Mouse (Mus musculus): ENCODE data around the gene Tex35. TPM values are rescaled to one million over a fixed set of nuclear protein-coding genes. Genes with fewer than 3 reads are reported as not detected.

The Tex35 gene
- polyA plus RNA-seq, 1 experiment from 2014 or later: not detected

DNA sequence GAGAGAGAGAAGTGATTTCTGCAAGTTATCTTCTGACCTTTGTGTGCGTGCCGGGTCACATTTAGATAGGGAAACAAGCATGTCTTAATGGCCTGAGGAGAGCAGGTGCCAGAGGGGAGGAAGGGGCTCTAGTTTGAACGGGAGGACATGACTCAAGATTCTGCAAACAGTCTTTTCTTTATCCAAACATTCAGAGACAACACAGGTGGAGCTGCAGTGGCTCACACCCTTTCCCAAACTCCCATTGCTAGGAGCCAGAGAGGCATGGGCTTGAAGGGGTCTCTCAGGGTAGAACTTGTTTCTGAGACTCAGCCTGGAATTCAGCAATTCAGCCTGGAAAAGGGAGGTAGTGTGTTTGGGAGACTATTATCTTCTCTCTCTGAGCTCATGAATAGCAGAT, 15.4 kb upstream of the Tex35 start:
- DNase-seq (ENCODE audit: low spot score) (no peak), ATAC-seq (replicated peaks; ENCODE audit: low FRiP score) (no peak)
- Histone ChIP-seq H3K4me1 (replicated peaks; ENCODE audit: control insufficient read depth, insufficient read depth, low read length) (no peaks in the 10 kb centered on the region), H3K9me3 (ENCODE audit: control insufficient read depth, low read length) (no peaks in the 10 kb centered on the region), H3K4me3 (ENCODE audit: low read depth, low read length) (no peak overlapping the region), H3K9ac (ENCODE audit: low read depth, low read length) (no peak overlapping the region), H3K27me3 (replicated peaks; ENCODE audit: control insufficient read depth, insufficient read depth, low read length) (no peaks in the 10 kb centered on the region), H3K4me2 (no peak overlapping the region), H3K27ac (ENCODE audit: low read depth, low read length) (no peak overlapping the region), H3K36me3 (ENCODE audit: control insufficient read depth, insufficient read depth, low read length) (no peaks in the 10 kb centered on the region)
- WGBS: 75% methylated on average over 3 of the region's 3 CpGs

DNA sequence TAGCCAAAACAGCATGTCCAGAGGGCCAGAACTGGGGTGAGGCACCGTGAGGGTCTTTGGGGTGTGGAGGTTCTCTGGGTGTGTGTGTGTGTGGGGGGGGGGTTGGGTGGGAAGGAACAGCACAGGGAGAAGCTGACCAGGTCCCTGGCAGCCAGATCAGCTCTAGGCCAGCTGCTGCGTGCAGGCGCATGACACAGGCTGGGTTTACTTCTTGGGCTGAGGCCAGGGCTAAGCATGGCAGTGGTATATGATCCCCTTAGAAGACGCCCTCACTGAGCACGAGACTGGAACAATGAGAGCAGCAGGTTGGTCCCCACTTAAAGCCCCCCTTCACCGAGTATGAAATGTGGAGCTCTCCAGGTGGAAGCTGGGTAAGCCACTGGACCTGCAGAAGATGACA, 10.7 kb upstream of the Tex35 start:
- H3K36me3 ChIP-seq (ENCODE audit: control insufficient read depth, insufficient read depth, low read length): no peaks in the 10 kb centered on the region
- H3K4me3 ChIP-seq (ENCODE audit: low read depth, low read length): no peak overlapping the region
- DNase-seq (ENCODE audit: low spot score) (no peak), ATAC-seq (replicated peaks; ENCODE audit: low FRiP score) (no peak)
- H3K4me1 ChIP-seq (replicated peaks; ENCODE audit: control insufficient read depth, insufficient read depth, low read length): no peaks in the 10 kb centered on the region
- no peaks in the 10 kb centered on the region for H3K9me3 ChIP-seq (ENCODE audit: control insufficient read depth, low read length)
- H3K9ac ChIP-seq (ENCODE audit: low read depth, low read length): no peak overlapping the region
- H3K4me2 ChIP-seq: no peak overlapping the region
- WGBS: 81% methylated on average over 6 of the region's 6 CpGs
- H3K27me3 ChIP-seq (replicated peaks; ENCODE audit: control insufficient read depth, insufficient read depth, low read length): no peaks in the 10 kb centered on the region
- H3K27ac ChIP-seq (ENCODE audit: low read depth, low read length): no peak overlapping the region

DNA sequence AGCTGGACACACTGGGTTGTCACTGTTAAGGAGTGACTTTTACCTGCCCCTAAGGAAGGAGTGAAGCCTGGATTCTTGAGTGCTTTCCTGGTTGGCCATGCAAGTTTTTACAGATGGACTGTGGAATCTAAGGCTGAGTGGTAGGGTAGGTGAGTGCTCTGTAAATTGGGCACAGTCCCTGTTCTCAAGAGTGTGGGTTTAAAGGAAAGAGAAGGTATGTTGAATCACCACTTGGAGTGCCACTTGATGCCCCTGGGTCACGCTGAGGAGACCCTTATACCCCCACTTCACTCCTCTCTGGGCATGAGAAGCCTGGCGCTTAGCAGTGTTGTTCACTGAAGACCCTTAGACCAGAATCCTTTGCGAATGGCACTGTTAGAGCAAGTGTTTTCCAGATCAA, 9.0 kb upstream of the Tex35 start:
- WGBS: 76% methylated on average over 3 of the region's 3 CpGs
- H3K4me1 ChIP-seq (replicated peaks; ENCODE audit: control insufficient read depth, insufficient read depth, low read length): no peaks in the 10 kb centered on the region
- no peak overlapping the region for H3K27ac ChIP-seq (ENCODE audit: low read depth, low read length)
- no peak overlapping the region for H3K4me2 ChIP-seq
- DNase-seq (ENCODE audit: low spot score) (no peak), ATAC-seq (replicated peaks; ENCODE audit: low FRiP score) (no peak)
- no peaks in the 10 kb centered on the region for H3K27me3 ChIP-seq (replicated peaks; ENCODE audit: control insufficient read depth, insufficient read depth, low read length)
- no peak overlapping the region for H3K4me3 ChIP-seq (ENCODE audit: low read depth, low read length)
- no peak overlapping the region for H3K9ac ChIP-seq (ENCODE audit: low read depth, low read length)
- H3K9me3 ChIP-seq (ENCODE audit: control insufficient read depth, low read length): no peaks in the 10 kb centered on the region
- H3K36me3 ChIP-seq (ENCODE audit: control insufficient read depth, insufficient read depth, low read length): no peaks in the 10 kb centered on the region

DNA sequence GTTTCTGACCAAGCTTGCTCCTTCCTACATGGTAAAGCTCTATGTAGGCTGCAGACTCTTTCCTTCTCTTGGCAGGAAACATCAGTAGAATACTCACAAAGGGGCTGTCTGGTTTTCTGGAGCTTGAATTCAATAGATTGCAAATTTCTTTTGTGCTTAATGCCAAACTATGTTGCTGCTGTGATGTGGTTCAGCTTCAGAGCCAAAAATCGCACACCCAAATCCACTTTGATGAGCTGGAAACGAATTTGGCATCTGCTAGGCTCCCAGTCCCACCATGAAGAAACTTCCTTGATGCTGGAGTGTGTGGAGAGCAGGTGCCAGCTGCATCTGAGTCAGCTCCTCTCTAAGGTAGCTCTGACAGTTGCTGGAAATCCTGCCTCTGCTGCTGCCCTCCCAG, 6.0 kb upstream of the Tex35 start:
- H3K9me3 ChIP-seq (ENCODE audit: control insufficient read depth, low read length): no peaks in the 10 kb centered on the region
- ATAC-seq (replicated peaks; ENCODE audit: low FRiP score) (no peak), DNase-seq (ENCODE audit: low spot score) (no peak)
- no peak overlapping the region for H3K4me3 ChIP-seq (ENCODE audit: low read depth, low read length)
- no peaks in the 10 kb centered on the region for H3K36me3 ChIP-seq (ENCODE audit: control insufficient read depth, insufficient read depth, low read length)
- H3K27me3 ChIP-seq (replicated peaks; ENCODE audit: control insufficient read depth, insufficient read depth, low read length): no peaks in the 10 kb centered on the region
- 59% methylated on average over 2 of the region's 2 CpGs for WGBS
- no peak overlapping the region for H3K4me2 ChIP-seq
- no peaks in the 10 kb centered on the region for H3K4me1 ChIP-seq (replicated peaks; ENCODE audit: control insufficient read depth, insufficient read depth, low read length)
- H3K9ac ChIP-seq (ENCODE audit: low read depth, low read length): no peak overlapping the region
- H3K27ac ChIP-seq (ENCODE audit: low read depth, low read length): no peak overlapping the region

DNA sequence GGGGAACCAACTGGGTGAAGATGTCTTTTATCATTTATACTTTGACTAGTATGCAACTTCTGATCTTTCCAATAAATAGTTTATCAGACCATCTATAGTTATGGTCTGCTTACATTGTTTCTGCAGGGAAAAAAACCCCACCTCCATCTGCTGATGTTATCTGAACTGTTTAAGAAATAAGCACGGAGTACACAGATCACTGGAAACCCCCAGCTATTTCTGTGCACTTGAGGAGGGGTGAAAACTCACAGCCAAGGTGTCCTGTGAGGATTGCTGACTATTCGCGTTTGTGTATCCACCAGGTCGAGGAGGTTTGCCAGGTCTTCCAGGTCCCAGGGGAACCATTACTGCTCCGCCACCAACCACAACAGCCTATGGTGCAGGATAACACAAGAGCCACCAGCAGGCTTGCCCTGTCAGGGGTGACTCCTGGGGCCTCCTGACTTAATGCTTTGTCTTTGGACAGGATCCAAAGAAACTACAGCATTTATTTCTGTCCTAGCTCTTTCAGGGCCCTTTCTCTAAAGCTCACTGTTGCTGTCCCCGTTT, 1.9 kb upstream of the Tex35 start:
- no peaks in the 10 kb centered on the region for H3K36me3 ChIP-seq (ENCODE audit: control insufficient read depth, insufficient read depth, low read length)
- ATAC-seq (replicated peaks; ENCODE audit: low FRiP score) (no peak), DNase-seq (ENCODE audit: low spot score) (no peak)
- no peaks in the 10 kb centered on the region for H3K9me3 ChIP-seq (ENCODE audit: control insufficient read depth, low read length)
- H3K27ac ChIP-seq (ENCODE audit: low read depth, low read length): no peak overlapping the region
- no peaks in the 10 kb centered on the region for H3K27me3 ChIP-seq (replicated peaks; ENCODE audit: control insufficient read depth, insufficient read depth, low read length)
- 75% methylated on average over 6 of the region's 6 CpGs for WGBS
- H3K9ac ChIP-seq (ENCODE audit: low read depth, low read length): no peak overlapping the region
- H3K4me2 ChIP-seq: no peak overlapping the region
- no peak overlapping the region for H3K4me3 ChIP-seq (ENCODE audit: low read depth, low read length)
- no peaks in the 10 kb centered on the region for H3K4me1 ChIP-seq (replicated peaks; ENCODE audit: control insufficient read depth, insufficient read depth, low read length)

DNA sequence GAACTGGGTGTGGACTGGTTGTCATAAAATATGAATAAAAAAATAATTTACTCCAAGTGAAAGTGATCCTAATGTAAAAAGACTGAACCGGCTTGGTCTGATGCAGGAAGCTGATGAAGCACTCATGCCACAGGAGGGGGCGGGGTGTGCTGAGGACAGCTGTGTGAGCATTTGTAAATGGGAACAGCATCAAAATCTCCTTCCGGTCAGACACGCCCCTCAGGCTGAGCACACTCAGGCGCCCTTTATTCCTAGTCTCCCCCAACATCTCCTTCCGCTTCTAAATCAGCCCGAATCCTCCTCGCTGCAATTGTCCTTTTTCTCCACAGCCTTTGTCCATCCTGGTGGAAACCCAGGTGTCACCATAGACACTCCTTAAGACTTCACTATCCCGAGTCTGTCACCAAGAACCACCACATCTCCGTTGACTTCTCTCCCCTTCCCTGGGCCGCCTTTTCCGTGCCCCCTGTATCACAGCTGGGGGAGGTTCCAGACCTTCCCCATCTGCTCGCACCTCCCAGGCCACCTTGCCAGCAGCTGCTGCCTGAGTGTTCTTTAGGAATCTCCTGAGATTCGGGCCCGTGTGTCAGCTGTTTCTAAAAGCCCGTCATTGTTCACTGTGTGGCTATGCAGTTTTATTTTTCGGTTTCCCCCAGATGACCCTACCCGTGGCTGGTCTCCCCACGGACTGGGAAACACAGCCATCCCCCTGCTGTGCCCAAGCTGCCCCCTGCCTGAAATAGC, 7.2 kb downstream of the Tex35 start:
- H3K9me3 ChIP-seq (ENCODE audit: control insufficient read depth, low read length): no peaks in the 10 kb centered on the region
- peak; percentile 43 for DNase-seq (ENCODE audit: low spot score)
- H3K4me2 ChIP-seq: peak overlapping the region; percentile 54
- H3K27ac ChIP-seq (ENCODE audit: low read depth, low read length): no peak overlapping the region
- peak; percentile 76 for ATAC-seq (replicated peaks; ENCODE audit: low FRiP score)
- H3K9ac ChIP-seq (ENCODE audit: low read depth, low read length): no peak overlapping the region
- peak overlapping the region; percentile 30 for H3K4me3 ChIP-seq (ENCODE audit: low read depth, low read length)
- no peaks in the 10 kb centered on the region for H3K4me1 ChIP-seq (replicated peaks; ENCODE audit: control insufficient read depth, insufficient read depth, low read length)
- H3K36me3 ChIP-seq (ENCODE audit: control insufficient read depth, insufficient read depth, low read length): no peaks in the 10 kb centered on the region
- H3K27me3 ChIP-seq (replicated peaks; ENCODE audit: control insufficient read depth, insufficient read depth, low read length): no peaks in the 10 kb centered on the region
- WGBS: 19% methylated on average over 19 of the region's 19 CpGs

- H3K9me3 ChIP-seq (ENCODE audit: control insufficient read depth, low read length): no peaks in the 10 kb centered on the region
- H3K36me3 ChIP-seq (ENCODE audit: control insufficient read depth, insufficient read depth, low read length): no peaks in the 10 kb centered on the region
- no peak overlapping the region for H3K9ac ChIP-seq (ENCODE audit: low read depth, low read length)
- DNase-seq (ENCODE audit: low spot score) (no peak), ATAC-seq (replicated peaks; ENCODE audit: low FRiP score) (no peak)
- H3K4me1 ChIP-seq (replicated peaks; ENCODE audit: control insufficient read depth, insufficient read depth, low read length): no peaks in the 10 kb centered on the region
- no peaks in the 10 kb centered on the region for H3K27me3 ChIP-seq (replicated peaks; ENCODE audit: control insufficient read depth, insufficient read depth, low read length)
- no peak overlapping the region for H3K4me3 ChIP-seq (ENCODE audit: low read depth, low read length)
- H3K4me2 ChIP-seq: no peak overlapping the region
- no peak overlapping the region for H3K27ac ChIP-seq (ENCODE audit: low read depth, low read length)
- 73% methylated on average over 4 of the region's 4 CpGs for WGBS
These were observed 12.9 kb downstream of the Tex35 start for GRCm38 (mm10) chr1:157095534-157095933.

DNA sequence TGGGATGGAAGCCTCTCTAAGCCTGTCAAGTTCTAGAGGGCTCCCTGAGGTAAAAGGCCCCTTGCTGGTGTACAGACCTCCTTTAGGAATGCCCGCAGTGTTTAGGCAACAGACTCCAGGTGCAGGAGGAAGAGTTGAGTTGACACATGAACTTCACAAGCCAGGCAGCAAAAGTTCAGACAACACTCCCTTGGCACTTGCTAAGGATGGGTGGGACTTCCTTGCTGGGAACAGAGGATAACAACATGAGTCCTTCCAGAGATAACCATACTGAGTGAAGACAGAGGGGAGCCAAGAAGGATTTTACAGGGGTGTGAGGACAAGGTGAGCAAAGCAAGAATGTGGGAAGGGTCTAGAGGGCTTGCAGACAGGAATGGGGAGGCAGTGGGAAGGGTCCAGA, 15.9 kb downstream of the Tex35 start:
- Histone ChIP-seq H3K9me3 (ENCODE audit: control insufficient read depth, low read length) (no peaks in the 10 kb centered on the region), H3K27ac (ENCODE audit: low read depth, low read length) (no peak overlapping the region), H3K27me3 (replicated peaks; ENCODE audit: control insufficient read depth, insufficient read depth, low read length) (no peaks in the 10 kb centered on the region), H3K4me1 (replicated peaks; ENCODE audit: control insufficient read depth, insufficient read depth, low read length) (no peaks in the 10 kb centered on the region), H3K4me3 (ENCODE audit: low read depth, low read length) (no peak overlapping the region), H3K36me3 (ENCODE audit: control insufficient read depth, insufficient read depth, low read length) (no peaks in the 10 kb centered on the region), H3K9ac (ENCODE audit: low read depth, low read length) (no peak overlapping the region), H3K4me2 (no peak overlapping the region)
- WGBS: 90% methylated on average over 1 of the region's 1 CpGs
- ATAC-seq (replicated peaks; ENCODE audit: low FRiP score): no peak
- DNase-seq (ENCODE audit: low spot score): no peak

DNA sequence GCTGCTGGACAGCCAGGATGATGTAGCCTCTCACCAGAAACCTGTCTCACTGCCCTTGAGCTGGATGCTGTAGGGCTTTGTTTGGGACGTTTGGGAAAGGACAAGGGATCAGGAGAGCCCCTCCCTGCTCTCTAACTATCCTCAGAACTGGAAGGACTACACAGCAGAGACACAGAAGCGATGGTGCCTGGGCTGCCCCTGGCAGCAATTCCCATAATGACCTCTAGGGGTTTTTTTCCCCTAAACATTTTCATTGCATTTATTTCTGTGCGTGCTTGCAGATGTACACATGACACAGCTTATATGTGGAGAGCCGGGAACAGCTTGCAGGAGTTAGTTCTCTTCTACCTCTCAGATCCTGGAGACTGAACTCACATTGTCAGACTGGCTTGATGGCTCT, 16.3 kb downstream of the Tex35 start:
- WGBS: 45% methylated on average over 4 of the region's 4 CpGs
- DNase-seq (ENCODE audit: low spot score): no peak
- no peak overlapping the region for H3K4me2 ChIP-seq
- H3K4me1 ChIP-seq (replicated peaks; ENCODE audit: control insufficient read depth, insufficient read depth, low read length): no peaks in the 10 kb centered on the region
- no peak overlapping the region for H3K4me3 ChIP-seq (ENCODE audit: low read depth, low read length)
- H3K9ac ChIP-seq (ENCODE audit: low read depth, low read length): no peak overlapping the region
- no peaks in the 10 kb centered on the region for H3K27me3 ChIP-seq (replicated peaks; ENCODE audit: control insufficient read depth, insufficient read depth, low read length)
- H3K27ac ChIP-seq (ENCODE audit: low read depth, low read length): no peak overlapping the region
- H3K9me3 ChIP-seq (ENCODE audit: control insufficient read depth, low read length): no peaks in the 10 kb centered on the region
- H3K36me3 ChIP-seq (ENCODE audit: control insufficient read depth, insufficient read depth, low read length): no peaks in the 10 kb centered on the region
- no peak for ATAC-seq (replicated peaks; ENCODE audit: low FRiP score)
